Mouse (Mus musculus): ENCODE data around the gene Cdhr1. TPM values are rescaled to one million over a fixed set of nuclear protein-coding genes. Genes with fewer than 3 reads are reported as not detected.

Gene Cdhr1
- polyA plus RNA-seq, 2 experiments from 2014 or later: not detected

GRCm38 (mm10) chr14:37067629-37068028 is 30.5 kb downstream of the Cdhr1 start, which contains the start of gene Lrit2:
Gene Lrit2, plus strand, starts transcription at chr14:37067929.
- ATAC-seq: no peak

- ATAC-seq: no peak
Observed at GRCm38 (mm10) chr14:37066636-37067035, 31.5 kb downstream of the Cdhr1 start.

GRCm38 (mm10) chr14:37064849-37065248 is 33.3 kb downstream of the Cdhr1 start:
- ATAC-seq: no peak

GRCm38 (mm10) chr14:37048914-37049410 is 49.2 kb downstream of the Cdhr1 start, which contains the start of gene Rgr:
Gene Rgr, minus strand, starts transcription at chr14:37048964.
- ATAC-seq: no peak

- ATAC-seq: no peak
Observed at GRCm38 (mm10) chr14:37034432-37034831, 63.7 kb downstream of the Cdhr1 start.

- ATAC-seq: peak; percentile 90
Observed at GRCm38 (mm10) chr14:37033241-37033640, 64.9 kb downstream of the Cdhr1 start.

- peak; percentile 11 for ATAC-seq
Observed at GRCm38 (mm10) chr14:37032481-37033104, 65.6 kb downstream of the Cdhr1 start.

- no peak for ATAC-seq
Observed at GRCm38 (mm10) chr14:37028555-37028954, 69.6 kb downstream of the Cdhr1 start.

- no peak for ATAC-seq
Observed at GRCm38 (mm10) chr14:37027951-37028350, 70.2 kb downstream of the Cdhr1 start.

Other genes with a start within 250 kb of the Cdhr1 start
- gene Ccser2, start 129.6 kb downstream of the Cdhr1 start, polyA plus RNA-seq (2017; shearing (Covaris generic)): 10 to 100 TPM; 15.0 to 26.6 TPM
- gene Rgr, start 49.4 kb downstream of the Cdhr1 start, polyA plus RNA-seq (2017; shearing (Covaris generic)): under 1 TPM in 1 of 2 experiments, not detected in 1; 0.14 TPM
- not detected for gene Lrit1, start 43.5 kb downstream of the Cdhr1 start, polyA plus RNA-seq (2017; shearing (Covaris generic))
- gene Lrit2, start 30.4 kb downstream of the Cdhr1 start, polyA plus RNA-seq (2017; shearing (Covaris generic)): not detected
- 1 to 10 TPM in 1 of 2 experiments, not detected in 1; 1.1 TPM for gene 2610528A11Rik, start 15.7 kb upstream of the Cdhr1 start, polyA plus RNA-seq (2017; shearing (Covaris generic))
- gene Ghitm, start 36.9 kb upstream of the Cdhr1 start, polyA plus RNA-seq (2017; shearing (Covaris generic)): 100 to 1,000 TPM; 343 to 376 TPM